Mouse (Mus musculus) testis, adult 2 months (tissue): ENCODE measurements around the gene Vcan. TPM values are rescaled to one million over a fixed set of nuclear protein-coding genes. Genes with fewer than 3 reads are reported as not detected.

Source experiments
- H3K27ac ChIP-seq: fragments of 200-500 bp; 2 replicates; pipeline ENCODE4 v1.5.1; 2012; ENCODE audit warnings: low read depth, low read length; ENCODE audit not compliant: control insufficient read depth, insufficient read depth
- H3K27me3 ChIP-seq: fragments of 200-500 bp; 2 replicates; pipeline ENCODE4 v1.6.1; 2012; ENCODE audit warnings: mild to moderate bottlenecking, low read length, moderate library complexity; ENCODE audit not compliant: control insufficient read depth, insufficient read depth
- H3K36me3 ChIP-seq: fragments of 200-500 bp; 2 replicates; pipeline ENCODE4 v1.6.1; 2012; ENCODE audit warnings: mild to moderate bottlenecking, low read length; ENCODE audit not compliant: control insufficient read depth, insufficient read depth
- H3K4me1 ChIP-seq: fragments of 200-500 bp; 2 replicates; pipeline ENCODE4 v1.6.1; 2012; ENCODE audit warnings: low read length; ENCODE audit not compliant: control insufficient read depth, insufficient read depth
- H3K4me3 ChIP-seq: fragments of 200-500 bp; 2 replicates; pipeline ENCODE4 v1.5.1; 2012; ENCODE audit warnings: low read depth, mild to moderate bottlenecking, low read length, moderate library complexity, mixed read lengths; ENCODE audit not compliant: control insufficient read depth
- CTCF ChIP-seq: fragments of 200-500 bp; IDR thresholded peaks from 2 replicates; pipeline ENCODE4 v1.5.1; 2012; ENCODE audit warnings: low read depth, mild to moderate bottlenecking, inconsistent platforms, low read length, moderate library complexity; ENCODE audit not compliant: control insufficient read depth, insufficient read depth, insufficient replicate concordance
- POLR2A ChIP-seq: fragments of 200-500 bp; IDR thresholded peaks from 2 replicates; pipeline ENCODE4 v1.6.1; 2012; ENCODE audit warnings: low read depth, mild to moderate bottlenecking, inconsistent platforms, low read length, moderate library complexity; ENCODE audit not compliant: control insufficient read depth
- polyA plus RNA-seq: library from polyadenylated mRNA; depleted of rRNA; stranded (reverse); fragments of >200 nt; gene quantifications from 2 replicates; pipeline ENCODE4 v1.2.3, GENCODE M21; 2012

Vcan gene
- polyA plus RNA-seq, 1 experiment = 0.16 TPM

DNA sequence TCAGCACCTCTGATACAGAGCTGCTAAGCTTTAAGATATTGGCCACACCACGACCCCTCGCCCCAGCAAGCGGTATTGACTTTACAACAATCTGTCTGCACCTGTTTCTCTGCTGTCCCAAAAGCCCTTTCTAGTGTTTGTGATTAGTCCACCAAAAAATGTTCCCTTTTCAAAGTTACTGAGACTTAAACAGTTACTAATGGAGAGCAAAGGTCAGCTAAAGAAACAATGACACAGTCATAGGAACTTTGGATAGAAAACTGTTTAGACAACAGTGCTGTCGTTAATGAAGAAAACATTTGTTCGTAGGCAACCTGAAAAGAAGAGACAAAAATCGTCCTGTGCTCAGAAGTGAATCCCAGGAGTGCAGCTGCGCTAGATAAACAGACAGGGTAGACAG is 60.1 kb downstream of the Vcan start:
- Histone ChIP-seq H3K27me3 (no peaks in the 10 kb centered on the region), H3K4me1 (no peaks in the 10 kb centered on the region), H3K4me3 (no peak overlapping the region), H3K36me3 (no peaks in the 10 kb centered on the region), H3K27ac (no peak overlapping the region)
- TF ChIP-seq CTCF (no peak), POLR2A (no peak)

- TF ChIP-seq POLR2A (no peak), CTCF (no peak)
- no peaks in the 10 kb centered on the region for H3K36me3 ChIP-seq
- no peaks in the 10 kb centered on the region for H3K27me3 ChIP-seq
These were observed 62.6 kb downstream of the Vcan start for GRCm38 (mm10) chr13:89679756-89680155.

GRCm38 (mm10) chr13:89670505-89670904 is 71.8 kb downstream of the Vcan start:
- no peaks in the 10 kb centered on the region for H3K4me1 ChIP-seq
- H3K4me3 ChIP-seq = no peak overlapping the region
- H3K27ac ChIP-seq = no peak overlapping the region
- no peaks in the 10 kb centered on the region for H3K36me3 ChIP-seq
- H3K27me3 ChIP-seq = no peaks in the 10 kb centered on the region
- TF ChIP-seq POLR2A (no peak), CTCF (no peak)

More at GRCm38 (mm10) chr13:89679756-89680155, 62.6 kb downstream of the Vcan start:
- H3K4me3 ChIP-seq = no peak overlapping the region
- no peak overlapping the region for H3K27ac ChIP-seq
- H3K4me1 ChIP-seq = no peaks in the 10 kb centered on the region

DNA sequence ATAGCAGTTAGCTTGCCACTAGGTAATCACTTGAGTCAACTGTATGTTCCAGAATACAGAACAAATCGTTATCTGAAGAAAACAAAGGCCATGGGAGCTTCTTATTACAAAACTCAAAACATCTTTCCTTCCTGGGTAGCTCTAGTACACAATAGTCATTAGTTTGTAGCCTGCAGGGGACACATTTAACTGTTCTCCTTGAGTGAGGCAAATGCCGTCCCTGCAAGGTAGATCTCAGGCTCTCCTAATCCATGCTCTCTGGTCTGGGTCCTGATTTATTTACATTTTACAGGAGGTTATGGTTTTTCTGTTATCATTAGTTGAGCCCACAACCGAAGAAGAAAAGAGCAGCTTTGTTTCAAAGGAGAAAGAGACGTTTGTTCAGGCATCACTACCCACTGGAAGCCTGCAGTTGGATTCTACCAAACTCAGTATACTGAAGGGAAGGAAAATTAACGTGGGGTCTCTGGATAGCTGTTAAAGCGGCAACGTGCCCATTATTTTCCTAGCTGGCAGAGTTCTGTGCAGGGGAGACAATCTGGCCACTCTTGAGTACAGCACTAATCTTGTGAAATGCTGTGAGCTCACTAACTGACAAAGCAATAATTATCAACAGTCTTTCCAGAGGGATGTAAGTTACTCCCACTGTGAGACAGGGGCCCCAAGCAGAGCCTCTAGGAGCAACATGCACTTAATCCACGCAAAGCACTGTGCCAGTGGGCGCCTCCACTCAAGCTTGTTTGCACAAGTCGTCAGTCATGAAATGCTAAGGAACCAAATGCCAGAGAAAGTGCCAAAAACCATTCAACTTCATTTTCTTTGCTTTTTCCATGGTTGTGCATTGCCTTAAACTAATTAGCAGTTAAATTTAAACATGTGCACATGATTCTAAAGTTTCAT is 73.1 kb downstream of the Vcan start:
- no peaks in the 10 kb centered on the region for H3K4me1 ChIP-seq
- TF ChIP-seq POLR2A = no peak
- TF ChIP-seq CTCF = no peak
- no peak overlapping the region for H3K4me3 ChIP-seq
- no peaks in the 10 kb centered on the region for H3K36me3 ChIP-seq
- H3K27ac ChIP-seq = no peak overlapping the region
- H3K27me3 ChIP-seq = no peaks in the 10 kb centered on the region

GRCm38 (mm10) chr13:89668069-89668468 is 74.2 kb downstream of the Vcan start:
- no peaks in the 10 kb centered on the region for H3K36me3 ChIP-seq
- TF ChIP-seq POLR2A = no peak
- no peak for TF ChIP-seq CTCF
- no peaks in the 10 kb centered on the region for H3K27me3 ChIP-seq
- H3K27ac ChIP-seq = no peak overlapping the region
- H3K4me3 ChIP-seq = no peak overlapping the region
- H3K4me1 ChIP-seq = no peaks in the 10 kb centered on the region

GRCm38 (mm10) chr13:89661688-89662087 is 80.6 kb downstream of the Vcan start:
- no peak overlapping the region for H3K27ac ChIP-seq
- TF ChIP-seq POLR2A (no peak), CTCF (no peak)
- H3K4me1 ChIP-seq = no peaks in the 10 kb centered on the region
- H3K27me3 ChIP-seq = no peaks in the 10 kb centered on the region
- H3K36me3 ChIP-seq = no peaks in the 10 kb centered on the region
- no peak overlapping the region for H3K4me3 ChIP-seq

DNA sequence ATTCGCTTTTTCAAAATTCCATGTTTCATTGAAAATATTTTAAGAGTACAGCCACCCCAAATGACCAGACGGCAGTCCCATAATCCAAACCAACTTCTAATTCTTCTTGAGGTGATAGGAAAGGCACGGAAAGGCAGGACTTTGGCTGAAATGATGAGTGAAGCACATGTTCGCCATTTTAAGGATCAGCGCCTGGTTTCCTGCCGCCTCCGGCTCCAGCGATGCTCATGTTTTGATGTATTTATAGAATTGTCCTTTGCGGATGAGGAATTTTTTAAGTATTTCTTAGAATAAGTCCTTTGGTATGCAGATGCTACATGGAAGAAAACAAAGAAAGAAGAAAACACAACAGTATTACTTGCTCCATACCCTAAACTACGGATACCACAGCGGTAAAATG is 85.3 kb downstream of the Vcan start:
- H3K27ac ChIP-seq = no peak overlapping the region
- peaks cover 2% of the 10 kb centered on the region; the same call in 1 of the 2 replicates for H3K4me1 ChIP-seq
- no peaks in the 10 kb centered on the region for H3K27me3 ChIP-seq
- no peak for TF ChIP-seq CTCF
- H3K4me3 ChIP-seq = no peak overlapping the region
- no peaks in the 10 kb centered on the region for H3K36me3 ChIP-seq
